Mouse (Mus musculus) layer of hippocampus, postnatal 25 days (tissue): ENCODE data around the gene Gtf2i. TPM values are rescaled to one million over a fixed set of nuclear protein-coding genes. Genes with fewer than 3 reads are reported as not detected.

ENCODE experiments used
- DNase-seq, 2 experiments: peaks; one replicate each; pipeline ENCODE4 v3.0.0; 2022; ENCODE audit warnings: mixed read lengths in 2 of 2, low spot score in 1 of 2; ENCODE audit errors: extremely low spot score in 1 of 2
- total RNA-seq, 2 experiments: library from RNA; stranded (reverse); gene quantifications; 2 replicates each; pipeline ENCODE4 v1.2.3; 2021

Gtf2i gene
- total RNA-seq, 2 experiments from 2014 or later: 216 to 223 TPM

DNA sequence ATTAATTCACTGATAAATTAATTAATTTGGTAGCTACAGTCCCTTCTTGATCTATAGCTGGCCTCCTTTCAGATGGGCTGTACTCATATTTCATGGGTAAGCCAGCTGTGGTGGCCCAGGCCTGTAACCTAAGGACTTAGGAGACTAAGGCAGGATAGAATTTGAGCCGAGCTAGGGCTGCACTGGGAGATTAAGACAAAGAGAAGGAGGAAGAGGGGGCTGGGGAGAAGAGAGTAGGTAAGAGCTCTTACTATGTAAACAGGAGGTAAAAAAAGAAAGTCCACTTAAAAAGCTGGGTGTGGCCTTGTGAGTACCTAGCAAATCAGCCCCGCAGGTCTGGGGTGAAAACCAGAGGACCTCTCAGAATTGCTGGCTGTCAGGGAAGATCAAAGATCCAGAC, 9.3 kb upstream of the Gtf2i start:
- DNase-seq: no peak

DNA sequence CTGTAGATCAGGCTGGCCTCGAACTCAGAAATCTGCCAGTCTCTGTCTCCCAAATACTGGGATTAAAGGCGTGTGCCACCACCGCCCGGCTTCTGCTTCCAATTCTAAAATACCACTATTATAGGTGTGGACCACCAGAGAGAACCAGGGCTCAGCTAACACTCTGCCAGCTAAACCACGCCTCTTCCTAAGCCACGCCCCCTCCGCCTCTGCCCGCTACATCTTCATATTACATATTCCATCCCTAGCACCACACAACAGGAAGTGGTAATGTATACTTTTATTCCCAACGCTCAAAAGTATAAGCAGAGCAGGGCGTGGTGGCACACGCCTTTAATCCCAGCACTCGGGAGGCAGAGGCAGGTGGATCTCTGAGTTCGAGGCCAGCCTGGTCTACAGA, 8.8 kb upstream of the Gtf2i start:
- DNase-seq: no peak

DNA sequence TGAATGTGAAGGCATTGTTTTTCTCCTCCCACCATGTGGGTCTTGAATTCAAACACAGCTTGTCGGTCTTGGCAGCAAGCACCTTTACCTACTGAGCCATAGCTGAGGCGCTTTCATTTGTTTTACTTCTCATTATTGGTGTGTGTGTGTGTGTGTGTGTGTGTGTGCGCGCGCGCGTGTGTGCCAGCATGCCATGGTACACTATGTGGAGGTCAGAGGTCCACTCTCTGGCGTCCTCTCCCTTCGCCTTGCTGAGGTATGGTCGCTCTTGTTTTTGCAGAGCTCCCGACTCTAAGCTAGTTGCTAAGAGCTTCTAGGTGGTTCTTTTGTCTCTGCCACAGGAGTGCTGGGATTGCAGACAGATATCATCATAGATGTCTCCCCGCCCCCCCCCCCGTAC, 7.8 kb upstream of the Gtf2i start:
- DNase-seq: no peak

DNA sequence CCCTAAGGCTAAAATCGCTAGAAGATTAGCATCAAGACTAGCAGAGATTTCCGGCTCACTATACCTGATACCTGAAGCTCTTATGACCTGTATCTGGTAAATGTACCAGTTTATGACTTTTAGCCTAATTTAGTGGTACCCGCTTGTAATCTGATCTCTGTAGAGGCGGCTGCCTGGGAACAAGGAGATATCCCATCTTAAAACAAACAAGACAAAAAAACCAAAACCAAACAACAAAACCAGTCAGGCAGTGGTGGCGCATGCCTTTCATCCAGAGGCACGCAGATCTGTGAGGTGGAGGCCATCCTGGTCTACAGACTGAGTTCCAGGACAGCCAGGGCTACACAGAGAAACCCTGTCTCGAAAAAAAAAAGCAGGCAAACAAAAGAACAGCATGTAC, 7.1 kb upstream of the Gtf2i start:
- no peak for DNase-seq

DNA sequence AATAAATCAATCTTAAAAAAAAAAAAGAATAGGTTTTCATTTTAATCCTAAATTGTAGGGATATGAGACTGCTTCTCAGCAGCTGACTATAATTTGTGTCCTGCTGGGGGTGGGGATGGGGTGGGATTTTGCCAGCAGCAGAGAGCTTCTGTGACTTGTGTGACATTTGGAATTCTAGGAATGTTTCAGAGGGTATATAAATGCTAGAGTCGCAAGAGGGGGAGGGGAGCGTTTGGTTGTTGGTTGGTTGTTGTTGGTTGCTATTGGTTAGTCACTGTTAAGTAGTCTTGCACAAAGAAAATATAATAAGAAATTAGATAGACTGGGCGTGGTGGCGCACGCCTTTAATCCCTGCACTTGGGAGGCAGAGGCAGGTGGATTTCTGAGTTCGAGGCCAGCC, 4.3 kb upstream of the Gtf2i start:
- no peak for DNase-seq

DNA sequence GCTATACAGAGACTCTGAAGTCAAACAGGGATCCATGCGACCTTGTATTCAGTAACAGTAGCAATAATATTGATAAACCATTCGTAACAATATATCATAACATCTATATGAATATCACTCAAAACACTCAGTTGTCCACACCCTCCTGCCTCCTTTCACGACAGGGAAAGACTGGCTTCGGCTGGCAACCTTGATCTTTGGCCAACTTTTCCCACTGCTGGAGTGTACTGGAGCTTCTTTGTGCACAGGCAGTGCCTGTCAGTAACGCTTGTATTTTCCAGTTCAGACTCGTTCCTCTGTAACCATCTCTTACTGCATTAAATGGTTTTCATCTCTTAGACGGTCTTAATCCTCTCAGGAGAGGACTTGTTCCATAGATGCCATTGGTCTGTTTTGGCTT, 2.2 kb upstream of the Gtf2i start:
- DNase-seq: no peak

DNA sequence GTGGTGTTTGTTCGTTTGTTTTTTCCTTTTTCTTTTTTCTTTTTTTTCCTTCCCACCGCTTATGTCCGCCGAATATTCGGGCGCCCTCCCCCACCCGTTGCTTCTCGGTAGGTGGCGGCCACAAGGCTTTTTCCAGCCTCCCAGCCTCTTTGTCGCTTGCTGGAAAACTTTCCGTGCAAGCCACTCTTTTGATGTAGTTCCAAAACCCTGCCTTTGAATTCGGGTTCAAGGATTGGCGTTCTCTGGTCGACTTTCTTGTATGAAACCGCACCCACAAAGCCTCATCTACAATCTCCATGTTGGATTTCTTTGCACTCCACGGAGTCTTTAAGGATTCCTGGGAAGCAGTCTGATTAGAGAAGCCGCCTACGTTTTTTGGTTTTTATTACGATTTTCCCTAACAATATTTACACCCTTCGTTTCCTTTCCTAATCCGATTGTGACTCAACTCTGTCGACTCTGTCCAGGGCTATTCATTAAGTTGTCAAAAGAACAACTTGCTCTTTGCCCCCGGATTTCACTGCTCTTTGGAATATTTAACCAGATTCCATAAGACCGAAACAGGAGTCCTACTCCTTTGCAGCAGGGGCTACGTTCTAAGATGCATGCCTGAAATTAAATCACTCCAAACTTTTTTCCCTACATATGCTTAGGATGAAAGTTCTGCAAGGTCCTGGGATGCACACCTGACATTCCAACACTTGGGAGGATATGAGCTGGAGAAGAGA, 1.2 kb upstream of the Gtf2i start:
- peak in 1 of 2 experiments; percentile 43 for DNase-seq

DNA sequence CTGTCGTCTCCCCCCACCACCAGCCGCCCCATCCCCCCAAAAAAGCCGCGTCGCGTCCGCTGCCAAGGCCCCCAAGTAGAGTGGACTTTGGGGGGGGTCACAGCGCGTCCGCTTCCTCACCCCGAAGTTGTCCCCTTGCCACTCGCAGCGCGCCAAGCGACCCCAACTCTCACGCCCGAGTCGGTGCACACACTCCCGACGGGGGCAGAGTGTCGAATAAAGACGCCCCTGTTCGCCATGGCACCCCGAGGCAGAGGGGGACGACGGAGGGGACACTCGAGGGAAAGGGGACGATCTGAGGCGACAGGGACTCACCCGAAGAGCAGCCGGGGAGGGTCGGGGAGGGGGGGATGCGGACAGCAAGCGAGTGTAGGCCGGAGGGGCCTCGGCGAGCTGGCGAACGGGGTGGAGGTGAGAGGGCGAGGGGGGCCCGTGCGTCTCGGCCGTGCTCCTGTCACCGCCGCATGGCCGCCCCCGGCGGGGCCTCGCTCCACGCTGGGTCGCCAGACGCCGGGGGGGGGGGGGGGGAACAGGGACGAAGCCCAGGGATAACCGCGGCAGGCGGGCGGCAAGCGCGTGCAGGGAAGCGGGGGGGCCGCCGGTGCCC, 389 bp downstream of the Gtf2i start:
- DNase-seq: no peak

DNA sequence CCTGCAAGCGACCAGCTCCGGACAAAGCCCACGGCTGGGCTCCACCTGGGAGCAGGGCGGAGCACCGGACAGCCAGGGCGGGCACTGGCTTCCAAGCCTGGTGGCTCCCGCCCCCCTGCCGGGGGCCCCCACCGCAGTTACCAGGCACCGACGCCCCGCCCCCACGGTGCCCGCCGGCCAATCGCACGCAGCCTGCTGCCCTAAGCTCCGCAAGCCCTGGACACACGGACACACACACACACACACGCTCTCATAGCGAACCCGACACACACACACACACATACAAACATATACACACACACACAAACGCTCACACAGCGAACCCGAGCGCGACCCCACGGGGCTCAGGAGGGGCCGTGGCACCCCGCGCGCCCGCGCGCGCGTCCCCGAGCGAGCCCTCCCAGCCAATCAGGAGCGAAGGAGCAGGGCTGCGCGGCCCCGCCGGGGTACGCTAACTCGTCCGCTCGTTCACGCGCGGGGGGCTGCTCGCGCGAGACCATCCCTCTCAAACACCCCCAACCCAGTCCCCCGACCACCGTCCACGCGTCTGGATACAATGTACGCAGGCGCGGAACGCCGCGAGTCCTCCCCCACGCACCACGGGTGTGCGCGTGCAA, 1.0 kb downstream of the Gtf2i start:
- DNase-seq: peak; percentile 82 to 85

DNA sequence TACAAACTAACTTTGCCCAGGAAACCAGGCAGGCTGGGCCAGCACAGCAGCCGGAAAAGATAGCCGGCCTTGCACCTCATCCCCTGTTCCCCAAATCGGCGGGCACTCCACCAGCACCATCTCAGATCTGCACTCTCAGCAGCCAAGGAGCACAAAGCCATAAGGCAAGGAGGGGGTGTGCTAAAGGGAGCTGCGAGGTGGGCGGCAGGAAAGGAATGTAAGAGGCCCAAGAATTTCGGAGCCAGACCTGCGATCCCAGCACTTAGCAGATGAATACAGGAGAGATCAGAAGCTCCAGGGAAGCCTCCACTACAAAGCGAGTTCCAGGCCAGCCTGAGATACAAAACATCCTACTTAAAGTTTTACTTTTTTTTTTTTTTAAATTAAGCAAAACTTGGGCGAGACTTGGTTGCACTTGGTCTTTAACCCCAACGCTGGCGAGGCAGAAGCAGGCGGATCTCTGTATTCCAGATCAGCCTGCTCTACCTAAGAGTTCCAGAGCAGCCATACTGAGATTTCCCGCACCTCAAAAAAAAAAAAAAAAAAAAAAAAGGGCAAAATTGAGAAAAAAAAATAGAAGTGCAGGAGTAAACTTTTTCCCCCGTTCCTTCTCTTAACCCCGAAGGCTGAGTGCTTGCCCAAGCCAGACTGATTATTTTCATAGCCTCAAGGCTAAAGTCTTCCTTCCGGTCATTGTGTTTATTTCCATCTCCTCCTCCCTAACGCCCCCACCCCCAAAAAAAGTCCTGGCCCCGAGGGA, 1.7 kb downstream of the Gtf2i start:
- DNase-seq: no peak

DNA sequence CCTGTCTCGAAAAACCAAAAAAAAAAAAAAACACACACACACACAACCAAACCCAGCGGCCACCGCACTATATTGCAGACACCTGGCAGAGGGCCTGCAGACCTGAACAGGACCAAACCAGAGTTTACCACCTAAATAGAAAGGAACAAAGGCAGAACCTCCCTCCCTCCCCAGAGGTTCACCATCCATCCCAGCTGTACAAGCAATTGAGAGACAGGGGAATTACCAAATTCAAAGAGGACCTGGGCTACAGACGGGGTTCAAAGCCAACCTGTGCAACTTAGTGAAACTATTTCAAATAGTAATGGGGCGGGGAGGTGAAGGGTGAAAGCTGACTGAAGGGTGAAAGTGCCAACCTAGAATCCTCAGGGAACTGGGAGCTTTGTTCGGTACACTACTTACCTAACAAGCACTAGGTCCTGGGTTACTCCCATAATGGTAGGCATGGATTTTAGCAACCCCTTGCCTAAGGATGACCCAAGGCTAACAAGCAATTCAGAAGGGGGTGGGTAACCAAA, 2.6 kb downstream of the Gtf2i start:
- no peak for DNase-seq

DNA sequence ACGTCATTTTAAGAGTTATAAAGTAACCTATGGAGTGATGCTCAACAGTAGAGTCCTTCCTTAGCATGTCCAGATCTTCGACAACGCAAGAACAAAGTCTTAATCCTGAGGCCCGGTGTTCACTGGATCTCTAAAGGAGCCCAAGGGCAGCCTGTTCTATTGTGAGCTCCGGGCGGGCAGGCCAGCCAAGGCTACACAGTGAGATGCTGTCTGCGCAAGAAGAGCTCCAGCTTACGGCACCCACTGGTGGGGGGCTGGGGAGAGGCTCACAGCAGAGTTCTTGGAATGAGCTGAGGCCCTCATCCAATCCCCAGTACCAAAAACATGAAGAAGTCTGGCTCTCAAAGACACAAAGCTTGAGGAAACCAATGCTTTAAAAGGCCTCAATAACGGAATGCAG, 4.4 kb downstream of the Gtf2i start:
- no peak for DNase-seq

DNA sequence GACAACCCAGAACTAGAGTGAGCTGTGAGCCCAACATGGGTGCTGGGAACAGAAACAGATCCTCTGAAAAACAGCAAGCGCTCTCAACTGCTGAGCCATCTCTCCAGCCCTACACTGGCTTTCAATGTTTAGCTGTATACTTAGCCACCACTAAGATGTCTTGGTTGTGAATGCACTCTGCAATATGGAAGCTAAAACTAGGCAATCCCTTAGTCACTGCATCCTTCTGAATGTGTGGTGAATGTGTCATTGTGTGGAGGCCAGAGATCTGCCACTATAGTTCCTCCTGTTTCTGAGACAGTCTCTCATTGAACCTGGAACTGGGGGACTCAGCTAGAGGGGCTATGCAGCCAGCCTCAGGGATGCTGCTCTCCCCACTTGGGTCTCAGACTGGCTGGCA, 5.2 kb downstream of the Gtf2i start:
- DNase-seq: no peak

DNA sequence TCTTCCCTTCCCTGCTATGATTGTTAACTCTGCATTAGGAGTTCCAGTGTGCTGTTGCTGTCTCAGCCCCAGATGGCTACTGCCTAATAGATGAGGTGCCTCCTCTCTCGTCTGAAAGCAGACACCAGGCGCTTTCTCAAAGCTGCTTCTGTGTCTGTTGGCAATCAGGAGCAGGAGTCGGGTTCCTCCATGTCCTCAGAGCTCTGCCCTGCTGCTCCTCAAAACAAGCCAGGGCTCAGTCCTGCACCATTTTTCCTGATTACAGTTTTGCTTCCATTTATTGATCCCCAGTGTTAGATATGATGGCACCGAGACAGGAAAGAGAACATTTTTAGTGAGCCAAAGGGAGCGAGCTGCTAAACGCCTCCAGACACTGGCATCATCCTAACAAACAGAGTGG, 9.9 kb downstream of the Gtf2i start:
- DNase-seq: no peak

DNA sequence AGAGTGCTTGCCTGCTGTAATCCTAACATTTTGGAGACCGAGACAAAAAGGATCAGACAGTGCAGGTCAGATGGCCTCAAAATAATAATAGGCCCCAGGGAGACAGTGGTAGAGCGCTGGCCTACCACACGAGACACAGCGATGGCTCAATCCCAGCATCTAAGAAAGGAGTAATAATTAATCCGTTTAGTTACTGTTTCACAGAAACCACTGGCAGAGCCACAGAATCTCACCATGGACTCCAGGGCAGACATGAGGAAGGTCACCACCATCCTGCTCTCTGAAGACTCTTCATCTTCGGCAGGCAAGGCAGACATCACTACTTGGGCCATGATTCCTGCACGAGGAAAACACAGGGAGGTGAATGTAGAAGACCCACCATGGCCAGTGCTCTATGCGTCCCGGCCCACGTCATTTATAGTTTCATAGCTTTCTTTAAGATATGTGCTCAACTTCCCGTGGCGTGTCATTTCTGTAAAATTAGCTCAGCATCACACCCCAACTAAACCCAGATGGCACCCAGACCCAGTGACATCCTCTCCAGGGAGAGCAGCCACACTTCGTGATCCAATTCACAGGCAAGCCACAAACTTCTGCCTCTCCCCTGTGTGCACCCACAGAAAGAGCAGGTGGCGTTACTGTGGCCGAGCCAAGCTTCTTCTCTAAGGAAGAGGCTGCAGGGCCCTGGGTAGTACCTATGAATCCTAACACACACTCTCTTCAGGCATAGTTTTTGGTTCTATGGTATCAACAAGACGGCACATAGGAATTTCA, 19.1 kb downstream of the Gtf2i start:
- DNase-seq: no peak

DNA sequence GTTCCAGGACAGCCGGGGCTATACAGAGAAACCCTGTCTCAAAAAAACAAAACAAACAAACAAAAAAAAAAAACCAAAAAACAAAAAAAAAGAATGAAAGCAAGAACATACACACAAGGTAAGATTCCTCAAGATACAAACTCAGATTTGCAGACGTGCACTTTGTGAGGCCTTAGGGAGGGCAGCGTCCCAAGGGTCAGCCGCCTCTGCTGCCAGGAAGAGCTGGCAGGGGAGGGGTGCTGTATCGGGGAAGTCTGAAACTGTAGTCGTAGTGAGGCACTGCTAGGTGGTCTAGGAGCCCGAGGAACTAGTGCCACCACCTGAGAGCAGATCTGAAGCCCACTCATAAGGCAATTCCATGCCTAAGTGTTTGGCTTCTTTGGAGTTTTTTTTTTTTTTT, 20.0 kb downstream of the Gtf2i start:
- no peak for DNase-seq

DNA sequence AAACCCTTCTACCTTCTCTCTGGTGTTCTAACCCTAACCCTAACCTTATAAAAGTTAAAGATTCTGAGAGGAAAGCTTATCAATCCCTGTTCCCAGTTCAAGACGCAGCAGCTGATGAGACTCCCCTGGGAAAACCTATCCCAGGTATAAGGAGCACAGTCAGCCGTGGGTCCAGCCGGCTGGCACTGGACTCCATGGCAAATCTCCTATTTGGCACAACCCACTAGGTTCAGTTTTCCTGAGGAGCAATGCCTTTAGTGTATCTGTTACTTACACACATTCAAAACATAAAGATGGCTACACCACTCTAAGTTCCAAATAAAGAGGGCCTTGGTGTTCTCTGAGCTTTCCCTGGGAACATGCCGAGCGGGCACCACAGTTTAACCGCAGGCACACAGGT, 23.5 kb downstream of the Gtf2i start:
- DNase-seq: no peak

DNA sequence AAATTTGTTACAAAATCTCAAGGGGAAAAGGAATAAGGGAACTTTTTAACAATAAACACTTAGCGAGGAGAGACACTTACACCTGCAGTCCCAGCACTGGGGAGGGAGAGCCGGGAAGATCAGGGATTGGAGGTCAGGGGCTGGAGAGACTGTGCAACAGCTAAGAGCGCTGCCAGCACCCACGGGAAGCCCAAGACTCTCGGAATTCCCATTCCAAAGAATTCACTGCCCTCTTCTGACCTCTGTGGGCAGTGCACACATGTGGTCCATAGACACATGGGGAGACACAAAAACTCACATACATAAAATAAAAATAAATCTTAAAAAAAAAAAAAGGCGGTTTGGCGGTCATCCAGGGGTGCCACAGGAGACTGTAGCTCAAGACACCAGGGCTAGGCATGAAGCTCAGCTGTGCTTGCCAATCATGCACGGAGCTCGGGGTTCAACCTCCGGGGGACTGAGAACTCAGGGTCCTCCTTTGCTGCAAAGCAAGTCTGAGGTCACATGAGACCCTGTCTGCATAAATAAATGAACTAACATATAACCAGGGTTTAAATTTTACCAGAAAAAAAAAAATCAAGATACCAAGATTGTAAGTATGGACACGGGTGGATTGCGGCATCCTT, 24.5 kb downstream of the Gtf2i start:
- no peak for DNase-seq

DNA sequence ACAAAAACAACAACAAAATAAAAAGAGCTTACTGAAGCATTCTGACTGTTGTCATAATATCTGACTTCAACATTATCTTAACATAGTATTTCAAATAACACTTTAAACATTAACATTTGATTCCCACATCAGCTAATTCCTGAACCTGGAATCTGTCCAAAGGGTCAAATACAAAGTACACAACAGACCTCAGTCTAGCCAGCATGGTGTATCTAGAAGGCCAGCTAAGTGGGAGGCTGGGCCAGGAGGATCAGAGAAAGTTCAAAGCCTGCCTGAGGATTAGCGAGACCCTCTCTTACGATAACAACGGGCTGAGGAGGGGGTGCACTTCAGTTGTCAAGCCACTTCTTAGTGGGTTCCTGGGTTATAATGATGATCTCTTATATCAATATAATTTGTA, 26.5 kb downstream of the Gtf2i start:
- no peak for DNase-seq

DNA sequence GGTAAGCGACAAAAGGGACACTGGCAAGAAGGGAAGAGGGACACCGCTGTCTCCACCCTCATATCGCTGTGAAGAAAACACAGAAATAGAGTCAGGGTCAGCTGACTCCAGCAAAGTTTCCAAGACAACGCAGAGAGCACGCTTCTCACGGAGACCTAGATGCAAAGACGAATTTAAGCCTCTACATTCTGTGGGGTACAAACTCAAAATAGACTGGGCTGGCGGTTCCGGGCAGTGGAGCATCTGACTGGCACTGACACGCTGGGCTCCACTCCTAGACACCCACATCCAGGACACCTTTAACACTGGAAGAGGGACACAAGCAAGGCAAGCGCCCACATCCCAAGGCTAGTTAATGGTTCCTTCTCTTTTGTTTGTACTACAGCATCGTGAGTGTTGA, 29.6 kb downstream of the Gtf2i start:
- DNase-seq: no peak
